ENCODE assay signal across 15 mouse cellular contexts in the genomic region with DNA sequence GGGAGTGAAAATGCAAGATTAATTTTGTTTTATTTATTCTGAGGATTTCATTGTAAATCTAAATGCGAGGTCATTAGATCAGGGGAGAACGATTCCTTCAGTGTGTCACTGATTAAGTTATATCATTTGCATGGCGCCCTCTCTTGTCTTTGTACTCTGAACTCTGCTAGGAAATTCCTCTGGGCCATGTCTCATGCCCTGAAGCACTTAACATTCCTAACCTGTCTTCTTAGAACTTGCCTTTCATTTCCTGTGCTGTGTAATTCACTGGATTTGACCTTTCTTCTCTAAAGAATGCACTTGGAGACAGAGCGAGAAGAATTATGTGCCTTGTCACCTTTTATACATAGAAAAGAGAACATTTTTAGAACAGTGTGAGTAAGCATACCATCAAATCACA.
DNase-seq lines count a peak whose midpoint lies in the region; TF ChIP-seq lines count a peak whose summit lies in the region.
"Had no signal": no experiment of that assay in that cellular context is flagged by ENCODE, and none has a peak within 500 bp of the region (broad histone marks: within the 10 kb centered on the region; RNA-seq: fewer than 3 reads in every experiment).

No protein-coding gene starts in this region.

- H3K27me3 ChIP-seq in kidney, adult 2 months (replicated peaks; ENCODE audit: control insufficient read depth, insufficient read depth, low read length) = no peaks in the 10 kb centered on the region
- H3K27me3 ChIP-seq: lung, embryonic 15.5 days had no signal

- H3K4me1 ChIP-seq in kidney, adult 2 months (ENCODE audit: control insufficient read depth, insufficient read depth, low read length) = no peaks in the 10 kb centered on the region
- H3K4me1 ChIP-seq: lung, embryonic 15.5 days had no signal

- DNase-seq in kidney, adult 2 months = peak; percentile 40
- no peak for DNase-seq in kidney, postnatal 4 days
- DNase-seq in Muller cell, postnatal 12 days (ENCODE audit: inconsistent ontology term) = peak; percentile 9
- peak; percentile 48 for DNase-seq in embryo, embryonic 11 days
- DNase-seq in mesoderm, embryonic 11.5 days (ENCODE audit: low read depth, low spot score) = peak; percentile 66
- DNase-seq in heart, adult 18-20 months = no peak
- no peak for DNase-seq in spleen, postnatal 4 days (ENCODE audit: low spot score in 2 of 2)
- DNase-seq: adrenal gland, postnatal 14 days; cerebellum, postnatal 36 days; heart, adult 2 months; heart, postnatal 4 days; liver; thymus, postnatal 36 days had no signal

- no peak for TF ChIP-seq POLR2A in kidney, adult 2 months (IDR thresholded peaks at IDR 0.05; ENCODE audit: low read depth, low read length)

- H3K36me3 ChIP-seq in kidney, adult 2 months (ENCODE audit: control insufficient read depth, insufficient read depth, low read length) = no peaks in the 10 kb centered on the region
- H3K36me3 ChIP-seq: lung, embryonic 15.5 days had no signal

- no peak for TF ChIP-seq CTCF in kidney, adult 2 months (conservative IDR thresholded peaks at IDR 0.05; ENCODE audit: insufficient read depth, insufficient read length, low read depth, low read length)

- 26% methylated on average over 4 of the region's 4 CpGs for WGBS in kidney, adult 2 months

- H3K4me3 ChIP-seq in kidney, adult 2 months (ENCODE audit: insufficient read depth, low read depth, low read length) = no peak overlapping the region
- H3K4me3 ChIP-seq: heart, adult 2 months; left cerebral cortex, adult 2 months; lung, embryonic 15.5 days had no signal

- no peak overlapping the region for H3K27ac ChIP-seq in kidney, adult 2 months (ENCODE audit: insufficient read depth, low read depth, low read length)
- H3K27ac ChIP-seq: heart, adult 2 months; left cerebral cortex, adult 2 months; lung, embryonic 15.5 days had no signal

Comparison
In these comparisons a context has a peak if more than half of its experiments do, and no peak if none do; other contexts are left out.
1. DNase-seq: peak in kidney, adult 2 months (single experiment), Muller cell, postnatal 12 days (single experiment), embryo, embryonic 11 days (single experiment) and mesoderm, embryonic 11.5 days (single experiment); none in kidney, postnatal 4 days (0 of 2), heart, adult 18-20 months (0 of 2) and spleen, postnatal 4 days (0 of 2).